Mouse (Mus musculus): ENCODE measurements around the gene Gm13694. TPM values are rescaled to one million over a fixed set of nuclear protein-coding genes. Genes with fewer than 3 reads are reported as not detected.
A peak's percentile ranks its signal among the peaks of the same experiment; 100 is the strongest.
"Not testable (repeated sequence)": the region's sequence is repeated elsewhere in the genome, so short reads cannot be mapped to it uniquely, and the experiment has no call there.

Gm13694 gene
- not detected in 2 replicates for polyA plus RNA-seq (2011; ENCODE audit: insufficient read length, low read depth, missing spikeins)

- H3K4me3 ChIP-seq (ENCODE audit: insufficient read depth, low read length): not testable (repeated sequence)
Measured at GRCm38 (mm10) chr2:83978633-83979032, at the start of gene Gm13694. TSS of gene Gm13694 (plus strand) at chr2:83978933.

GRCm38 (mm10) chr2:83929478-83930088 is 49.1 kb upstream of the Gm13694 start:
- no peak overlapping the region for H3K4me3 ChIP-seq (ENCODE audit: insufficient read depth, low read length)
- no peak overlapping the region for H3K27ac ChIP-seq (ENCODE audit: insufficient read depth, low read length)
- H3K4me1 ChIP-seq (ENCODE audit: control insufficient read depth, insufficient read depth, low read length): no peaks in the 10 kb centered on the region
- TF ChIP-seq CTCF (IDR thresholded peaks at IDR 0.05; ENCODE audit: borderline replicate concordance, insufficient read depth, low read length): no peak
- no peak for TF ChIP-seq POLR2A (IDR thresholded peaks at IDR 0.05; ENCODE audit: low read depth, low read length)

More at GRCm38 (mm10) chr2:83978633-83979032, at the start of gene Gm13694:
- H3K4me1 ChIP-seq (ENCODE audit: control insufficient read depth, insufficient read depth, low read length); H3K27ac ChIP-seq (ENCODE audit: insufficient read depth, low read length): not testable (repeated sequence)

- Histone ChIP-seq H3K27ac (ENCODE audit: insufficient read depth, low read length) (no peak within 1 kb of the TSS), H3K4me1 (ENCODE audit: control insufficient read depth, insufficient read depth, low read length) (peaks cover 2% of the 10 kb centered on the region; the same call in 1 of the 2 replicates), H3K4me3 (ENCODE audit: insufficient read depth, low read length) (peak within 1 kb of the TSS; percentile 16)
- TF ChIP-seq POLR2A (IDR thresholded peaks at IDR 0.05; ENCODE audit: low read depth, low read length) (no peak), CTCF (IDR thresholded peaks at IDR 0.05; ENCODE audit: borderline replicate concordance, insufficient read depth, low read length) (no peak)
Measured at GRCm38 (mm10) chr2:83940931-83941361, 37.8 kb upstream of the Gm13694 start, which contains the start of gene Zswim2. TSS of gene Zswim2 (minus strand) at chr2:83941228.

DNA sequence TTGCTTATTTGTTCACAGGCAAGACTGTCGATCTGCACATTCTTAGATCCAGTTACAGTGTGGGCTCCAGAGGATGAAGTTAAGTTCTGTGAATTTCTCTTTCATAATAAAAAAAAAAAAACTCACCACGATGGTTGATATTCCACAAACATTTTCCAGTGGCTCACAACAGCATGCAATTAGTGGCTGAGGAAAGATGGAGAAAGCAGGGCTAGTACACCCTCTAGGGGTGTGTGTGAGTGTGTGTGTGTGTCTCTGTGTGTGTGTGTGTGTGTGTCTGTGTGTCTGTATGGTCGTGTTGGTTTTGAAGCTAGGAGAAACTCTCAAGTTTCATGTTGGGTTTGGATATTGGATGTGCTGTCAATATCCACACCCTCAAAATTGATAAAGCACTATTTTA is 37.4 kb upstream of the Gm13694 start:
- no peak overlapping the region for H3K27ac ChIP-seq (ENCODE audit: insufficient read depth, low read length)
- TF ChIP-seq POLR2A (IDR thresholded peaks at IDR 0.05; ENCODE audit: low read depth, low read length) (no peak), CTCF (IDR thresholded peaks at IDR 0.05; ENCODE audit: borderline replicate concordance, insufficient read depth, low read length) (no peak)
- H3K4me1 ChIP-seq (ENCODE audit: control insufficient read depth, insufficient read depth, low read length): peaks cover 2% of the 10 kb centered on the region; the same call in 1 of the 2 replicates
- H3K4me3 ChIP-seq (ENCODE audit: insufficient read depth, low read length): peak overlapping the region; percentile 16; the same call in 1 of the 2 replicates

- H3K4me1 ChIP-seq (ENCODE audit: control insufficient read depth, insufficient read depth, low read length): peaks cover 2% of the 10 kb centered on the region; the same call in 1 of the 2 replicates
- H3K27ac ChIP-seq (ENCODE audit: insufficient read depth, low read length): no peak overlapping the region
- TF ChIP-seq POLR2A (IDR thresholded peaks at IDR 0.05; ENCODE audit: low read depth, low read length) (no peak), CTCF (IDR thresholded peaks at IDR 0.05; ENCODE audit: borderline replicate concordance, insufficient read depth, low read length) (no peak)
- H3K4me3 ChIP-seq (ENCODE audit: insufficient read depth, low read length): no peak overlapping the region
Measured at GRCm38 (mm10) chr2:83941792-83942191, 36.9 kb upstream of the Gm13694 start.

- H3K4me1 ChIP-seq (ENCODE audit: control insufficient read depth, insufficient read depth, low read length); H3K27ac ChIP-seq (ENCODE audit: insufficient read depth, low read length); H3K4me3 ChIP-seq (ENCODE audit: insufficient read depth, low read length): not testable (repeated sequence)
Measured at GRCm38 (mm10) chr2:83955393-83955792, 23.3 kb upstream of the Gm13694 start, which contains the start of gene Gm13698. TSS of gene Gm13698 (plus strand) at chr2:83955693.

- H3K27ac ChIP-seq (ENCODE audit: insufficient read depth, low read length); H3K4me1 ChIP-seq (ENCODE audit: control insufficient read depth, insufficient read depth, low read length); H3K4me3 ChIP-seq (ENCODE audit: insufficient read depth, low read length): not testable (repeated sequence)
Measured at GRCm38 (mm10) chr2:83961203-83961602, 17.5 kb upstream of the Gm13694 start, which contains the start of gene Gm13693. TSS of gene Gm13693 (plus strand) at chr2:83961503.

DNA sequence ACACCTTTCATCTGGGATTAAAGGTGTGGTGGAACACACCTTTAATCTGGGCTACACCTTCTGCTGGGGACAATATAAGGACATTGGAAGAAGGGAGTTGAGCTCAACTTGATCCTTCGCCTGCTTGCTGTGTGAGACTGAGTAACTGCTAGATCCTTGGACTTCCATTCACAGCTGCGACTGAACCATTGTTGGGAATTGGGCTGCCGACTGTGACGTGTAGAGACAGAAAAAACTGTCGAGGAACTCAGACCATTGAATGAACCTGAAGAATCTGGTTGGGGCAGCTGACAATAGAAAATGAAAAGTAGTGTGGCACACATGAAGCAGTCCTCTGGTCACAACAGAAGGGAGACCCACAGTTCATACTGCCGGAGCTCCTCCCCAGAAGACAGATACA is 11.7 kb upstream of the Gm13694 start, which contains the start of gene Gm13695:
Gene Gm13695, plus strand, starts transcription at position 301 of the 400 bp plus-strand sequence.
- not testable (repeated sequence) for H3K27ac ChIP-seq (ENCODE audit: insufficient read depth, low read length); H3K4me3 ChIP-seq (ENCODE audit: insufficient read depth, low read length); H3K4me1 ChIP-seq (ENCODE audit: control insufficient read depth, insufficient read depth, low read length)

- H3K4me3 ChIP-seq (ENCODE audit: insufficient read depth, low read length); H3K27ac ChIP-seq (ENCODE audit: insufficient read depth, low read length); H3K4me1 ChIP-seq (ENCODE audit: control insufficient read depth, insufficient read depth, low read length): not testable (repeated sequence)
Measured at GRCm38 (mm10) chr2:83972823-83973222, 5.9 kb upstream of the Gm13694 start, which contains the start of gene Gm13696. TSS of gene Gm13696 (plus strand) at chr2:83973123.

DNA sequence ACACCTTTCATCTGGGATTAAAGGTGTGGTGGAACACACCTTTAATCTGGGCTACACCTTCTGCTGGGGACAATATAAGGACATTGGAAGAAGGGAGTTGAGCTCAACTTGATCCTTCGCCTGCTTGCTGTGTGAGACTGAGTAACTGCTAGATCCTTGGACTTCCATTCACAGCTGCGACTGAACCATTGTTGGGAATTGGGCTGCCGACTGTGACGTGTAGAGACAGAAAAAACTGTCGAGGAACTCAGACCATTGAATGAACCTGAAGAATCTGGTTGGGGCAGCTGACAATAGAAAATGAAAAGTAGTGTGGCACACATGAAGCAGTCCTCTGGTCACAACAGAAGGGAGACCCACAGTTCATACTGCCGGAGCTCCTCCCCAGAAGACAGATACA is 5.7 kb downstream of the Gm13694 start, which contains the start of gene Gm13697:
Gene Gm13697, plus strand, starts transcription at position 301 of the 400 bp plus-strand sequence.
- not testable (repeated sequence) for H3K4me3 ChIP-seq (ENCODE audit: insufficient read depth, low read length); H3K4me1 ChIP-seq (ENCODE audit: control insufficient read depth, insufficient read depth, low read length); H3K27ac ChIP-seq (ENCODE audit: insufficient read depth, low read length)

- not testable (repeated sequence) for H3K4me3 ChIP-seq (ENCODE audit: insufficient read depth, low read length); H3K4me1 ChIP-seq (ENCODE audit: control insufficient read depth, insufficient read depth, low read length); H3K27ac ChIP-seq (ENCODE audit: insufficient read depth, low read length)
Measured at GRCm38 (mm10) chr2:83990253-83990652, 11.5 kb downstream of the Gm13694 start, which contains the start of gene Gm13691. TSS of gene Gm13691 (plus strand) at chr2:83990553.

GRCm38 (mm10) chr2:83993639-83994255 is 15.0 kb downstream of the Gm13694 start:
- not testable (repeated sequence) for H3K27ac ChIP-seq (ENCODE audit: insufficient read depth, low read length); H3K4me3 ChIP-seq (ENCODE audit: insufficient read depth, low read length)

GRCm38 (mm10) chr2:83994526-83994925 is 15.8 kb downstream of the Gm13694 start:
- H3K4me3 ChIP-seq (ENCODE audit: insufficient read depth, low read length); H3K4me1 ChIP-seq (ENCODE audit: control insufficient read depth, insufficient read depth, low read length); H3K27ac ChIP-seq (ENCODE audit: insufficient read depth, low read length): not testable (repeated sequence)

More at GRCm38 (mm10) chr2:83993639-83994255, 15.0 kb downstream of the Gm13694 start:
- H3K4me1 ChIP-seq (ENCODE audit: control insufficient read depth, insufficient read depth, low read length): not testable (repeated sequence)

Measured in embryonic fibroblast, embryonic 13.5 days (primary cell).